Mouse (Mus musculus) intestine, postnatal 0 days (tissue): ENCODE data around the gene Fam120c. TPM values are rescaled to one million over a fixed set of nuclear protein-coding genes. Genes with fewer than 3 reads are reported as not detected.

Source experiments
- ATAC-seq: fragments of 200-750 bp; cut with Nextera tagmentation; 2 replicates; pipeline ENCODE4 v1.8.0; 2017; ENCODE audit warnings: mild to moderate bottlenecking, moderate TSS enrichment, moderate library complexity
- H3K27ac ChIP-seq: fragments of 300-500 bp; sonication (generic); 2 replicates; pipeline ENCODE4 v1.5.1; 2014; ENCODE audit warnings: mild to moderate bottlenecking, low read depth, low read length, moderate library complexity
- H3K27me3 ChIP-seq: fragments of 300-500 bp; sonication (generic); replicated peaks from 2 replicates; pipeline ENCODE4 v1.6.1; 2014; ENCODE audit warnings: low read length, mixed read lengths; ENCODE audit not compliant: control insufficient read depth, insufficient read depth
- H3K36me3 ChIP-seq: fragments of 300-500 bp; sonication (generic); 2 replicates; pipeline ENCODE4 v1.6.1; 2014; ENCODE audit warnings: mild to moderate bottlenecking, moderate library complexity; ENCODE audit not compliant: control insufficient read depth, insufficient read depth
- H3K4me1 ChIP-seq: fragments of 300-500 bp; sonication (generic); replicated peaks from 2 replicates; pipeline ENCODE4 v1.6.1; 2014; ENCODE audit warnings: antibody characterized with exemption, low read length, mixed read lengths; ENCODE audit not compliant: control insufficient read depth, insufficient read depth
- H3K4me2 ChIP-seq: fragments of 300-500 bp; sonication (generic); replicated peaks from 2 replicates; pipeline ENCODE4 v1.6.1; 2014; ENCODE audit warnings: low read depth, mild to moderate bottlenecking, moderate library complexity
- H3K4me3 ChIP-seq: fragments of 300-500 bp; sonication (generic); 2 replicates; pipeline ENCODE4 v1.5.1; 2014; ENCODE audit warnings: low read depth, low read length
- H3K9ac ChIP-seq: fragments of 300-500 bp; sonication (generic); 2 replicates; pipeline ENCODE4 v1.6.1; 2014; ENCODE audit warnings: mild to moderate bottlenecking, low read depth, low read length
- H3K9me3 ChIP-seq: fragments of 300-500 bp; sonication (generic); 2 replicates; pipeline ENCODE4 v1.6.1; 2016; ENCODE audit warnings: mixed run types; ENCODE audit not compliant: control insufficient read depth
- CTCF ChIP-seq: sonication (generic); IDR thresholded peaks from 2 replicates; pipeline ENCODE4 v1.5.1; 2016; ENCODE audit warnings: low read depth, mild to moderate bottlenecking, control low read depth, antibody characterized with exemption, moderate library complexity
- WGBS: fragments of 180-500 bp; shearing (Covaris S2); extraction: QIAGEN DNeasy Blood & Tissue Kit; methylation state at CpG from one replicate; pipeline ENCODE4 v1.1.7; 2014; 5-methylcytosine and 5-hydroxymethylcytosine counted together
- polyA plus RNA-seq: library from polyadenylated mRNA; unstranded; fragments of >200 nt; fragmentation: Nextera tagmentation; extraction: Ambion mirVana; gene quantifications from 2 replicates; pipeline ENCODE4 v1.2.1, GENCODE M21; 2015

Fam120c gene
- polyA plus RNA-seq, 1 experiment from 2014 or later = 0.89 TPM

- H3K27me3 ChIP-seq = no peaks in the 10 kb centered on the region
- no peak overlapping the region for H3K27ac ChIP-seq
- H3K36me3 ChIP-seq = no peaks in the 10 kb centered on the region
- H3K4me2 ChIP-seq = no peak overlapping the region
- WGBS = 90% methylated on average over 2 of the region's 2 CpGs
- no peaks in the 10 kb centered on the region for H3K9me3 ChIP-seq
- no peak overlapping the region for H3K9ac ChIP-seq
- H3K4me1 ChIP-seq = no peaks in the 10 kb centered on the region
- no peak for TF ChIP-seq CTCF
- no peak overlapping the region for H3K4me3 ChIP-seq
- no peak for ATAC-seq
These were observed 169.7 kb downstream of the Fam120c start for GRCm38 (mm10) chrX:151513694-151514093.

GRCm38 (mm10) chrX:151518181-151518580 lies 174.2 kb downstream of the Fam120c start:
- Histone ChIP-seq H3K9ac (no peak overlapping the region), H3K27me3 (no peaks in the 10 kb centered on the region), H3K4me2 (no peak overlapping the region), H3K4me3 (no peak overlapping the region), H3K9me3 (no peaks in the 10 kb centered on the region), H3K4me1 (no peaks in the 10 kb centered on the region), H3K36me3 (no peaks in the 10 kb centered on the region), H3K27ac (no peak overlapping the region)
- WGBS = 54% methylated on average over 1 of the region's 1 CpGs
- TF ChIP-seq CTCF = no peak
- no peak for ATAC-seq

- H3K9me3 ChIP-seq = no peaks in the 10 kb centered on the region
- WGBS = 19% methylated on average over 17 of the region's 17 CpGs
- H3K4me1 ChIP-seq = no peaks in the 10 kb centered on the region
- no peaks in the 10 kb centered on the region for H3K36me3 ChIP-seq
- peak overlapping the region; percentile 60 for H3K4me2 ChIP-seq
- H3K27ac ChIP-seq = peak overlapping the region; percentile 98
- peak overlapping the region; percentile 71 for H3K9ac ChIP-seq
- peak overlapping the region; percentile 52 for H3K4me3 ChIP-seq
- no peak for ATAC-seq
- TF ChIP-seq CTCF = no peak
- H3K27me3 ChIP-seq = no peaks in the 10 kb centered on the region
These were observed 176.1 kb downstream of the Fam120c start for GRCm38 (mm10) chrX:151520127-151520457.

DNA sequence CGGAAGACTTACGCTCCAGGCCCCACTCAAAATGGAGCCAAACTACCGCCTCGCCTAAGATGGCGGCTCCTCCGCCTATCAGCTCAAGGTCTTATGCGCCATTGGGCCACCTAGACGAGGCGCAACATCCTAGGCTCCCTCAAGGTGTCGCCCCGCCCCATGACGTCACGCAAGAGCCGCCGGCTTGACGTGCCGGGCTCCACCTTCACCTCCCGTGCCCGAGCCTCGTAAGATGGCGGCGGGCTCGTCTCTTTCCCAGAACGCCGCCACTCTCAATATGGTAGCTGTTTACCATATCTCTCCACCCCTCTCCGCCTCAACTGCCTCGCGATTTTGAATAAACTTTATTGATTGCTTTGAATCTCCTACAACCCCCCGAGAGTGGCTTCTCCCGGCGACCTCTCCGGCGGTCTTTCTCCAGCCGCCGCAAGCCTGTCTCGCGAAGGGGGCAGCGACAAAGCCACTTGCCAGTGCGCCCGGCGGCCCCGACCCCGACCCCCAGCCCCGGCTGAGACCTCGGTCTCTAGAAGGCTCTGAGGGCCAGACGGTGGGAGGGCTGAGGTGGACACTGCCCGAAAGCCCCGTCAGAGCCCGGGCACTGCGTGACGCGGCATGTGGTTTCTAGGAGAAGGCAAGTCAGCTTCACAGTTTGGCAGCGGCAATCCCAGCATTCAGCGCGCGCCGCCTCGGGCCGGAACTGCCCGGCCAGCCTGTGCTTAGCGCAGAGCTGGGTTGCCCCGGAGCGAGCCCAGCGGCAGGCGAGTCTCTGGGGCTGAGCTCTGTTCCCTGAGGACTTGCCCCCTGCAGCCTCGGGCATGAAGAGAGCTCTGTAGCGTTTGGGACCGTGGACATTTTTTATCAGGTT lies 176.7 kb downstream of the Fam120c start, which contains the start of gene Phf8:
Phf8 (plus strand) TSS at position 215 of the 865 bp plus-strand sequence.
- no peaks in the 10 kb centered on the region for H3K27me3 ChIP-seq
- ATAC-seq = peak; percentile 99
- no peaks in the 10 kb centered on the region for H3K36me3 ChIP-seq

More for the DNA sequence above, 176.7 kb downstream of the Fam120c start, which contains the start of gene Phf8:
- TF ChIP-seq CTCF = peak; percentile 41
- Histone ChIP-seq H3K9ac (peak within 1 kb of the TSS; percentile 71), H3K4me1 (no peaks in the 10 kb centered on the region), H3K4me3 (peak within 1 kb of the TSS; percentile 52), H3K9me3 (no peaks in the 10 kb centered on the region), H3K27ac (peak within 1 kb of the TSS; percentile 98), H3K4me2 (peak within 1 kb of the TSS; percentile 68)
- WGBS = 19% methylated on average over 68 of the region's 68 CpGs

Other genes with a start within 250 kb of the Fam120c start
- 13.0 and 13.5 TPM in 2 replicates for gene Tsr2, start 247.6 kb upstream of the Fam120c start, polyA plus RNA-seq
- gene Wnk3, start 146.1 kb upstream of the Fam120c start, polyA plus RNA-seq = 0.23 and 0.24 TPM in 2 replicates
- gene Phf8, start 176.5 kb downstream of the Fam120c start, polyA plus RNA-seq = 7.5 and 7.9 TPM in 2 replicates